ENCODE assay signal across 13 mouse cellular contexts in the genomic region with DNA sequence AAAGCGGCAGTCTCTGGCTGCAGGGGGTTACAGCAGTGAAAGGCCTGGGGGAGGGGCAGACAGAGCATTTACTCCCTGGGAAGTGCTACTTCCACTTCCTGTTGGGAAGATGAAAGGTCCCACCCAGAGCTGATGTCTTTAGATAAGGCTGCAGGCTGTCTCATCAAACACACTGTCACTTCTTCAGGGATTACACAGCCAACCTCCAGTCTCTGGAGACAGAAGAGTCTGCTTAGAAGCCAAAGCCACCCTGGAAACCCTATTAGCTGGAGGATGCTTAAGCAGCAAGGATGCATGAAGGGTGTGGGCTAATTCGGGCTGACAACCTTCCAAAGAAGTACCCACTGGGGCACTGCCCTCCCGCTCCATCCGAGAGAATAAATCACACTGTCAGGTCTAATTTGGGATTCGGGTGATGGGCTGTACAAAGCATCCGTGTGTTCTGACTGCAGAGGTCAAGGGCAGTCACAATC.
DNase-seq lines count a peak whose midpoint lies in the region; ATAC-seq lines count a peak whose summit lies in the region.
"Had no signal": no experiment of that assay in that cellular context is flagged by ENCODE, and none has a peak within 500 bp of the region (broad histone marks: within the 10 kb centered on the region; RNA-seq: fewer than 3 reads in every experiment).

No protein-coding gene starts in this region.

- H3K9me3 ChIP-seq in limb, embryonic 12.5 days, result no peaks in the 10 kb centered on the region
- no peaks in the 10 kb centered on the region for H3K9me3 ChIP-seq in limb, embryonic 10.5 days (replicated peaks)
- no peaks in the 10 kb centered on the region for H3K9me3 ChIP-seq in hindbrain, embryonic 11.5 days (ENCODE audit: control insufficient read depth, low read length)
- no peaks in the 10 kb centered on the region for H3K9me3 ChIP-seq in midbrain, embryonic 14.5 days (ENCODE audit: control insufficient read depth, low read length)
- no peaks in the 10 kb centered on the region for H3K9me3 ChIP-seq in intestine, embryonic 15.5 days
- no peaks in the 10 kb centered on the region for H3K9me3 ChIP-seq in heart, embryonic 12.5 days (replicated peaks)

- no peak overlapping the region for H3K4me2 ChIP-seq in limb, embryonic 12.5 days
- H3K4me2 ChIP-seq in hindbrain, embryonic 11.5 days (replicated peaks; ENCODE audit: low read depth, low read length), result no peak overlapping the region
- 0 out of 2 replicates have a peak overlapping the region, but pooled peaks have one; percentile 7 for H3K4me2 ChIP-seq in midbrain, embryonic 14.5 days (ENCODE audit: low read length)
- no peak overlapping the region for H3K4me2 ChIP-seq in intestine, embryonic 15.5 days (replicated peaks)
- no peak overlapping the region for H3K4me2 ChIP-seq in heart, embryonic 12.5 days

- H3K4me1 ChIP-seq in limb, embryonic 12.5 days (replicated peaks), result peaks cover 38% of the 10 kb centered on the region
- H3K4me1 ChIP-seq in limb, embryonic 10.5 days, result peaks cover 37% of the 10 kb centered on the region
- H3K4me1 ChIP-seq in hindbrain, embryonic 11.5 days (replicated peaks; ENCODE audit: control insufficient read depth, insufficient read depth, low read length), result peaks cover 17% of the 10 kb centered on the region
- H3K4me1 ChIP-seq in midbrain, embryonic 14.5 days (ENCODE audit: control insufficient read depth, insufficient read depth, low read length), result peaks cover 28% of the 10 kb centered on the region
- H3K4me1 ChIP-seq in intestine, embryonic 15.5 days (replicated peaks), result peaks cover 8% of the 10 kb centered on the region
- peaks cover 23% of the 10 kb centered on the region for H3K4me1 ChIP-seq in heart, embryonic 12.5 days (replicated peaks)

- no peak overlapping the region for H3K4me3 ChIP-seq in limb, embryonic 12.5 days (replicated peaks)
- H3K4me3 ChIP-seq in limb, embryonic 10.5 days, result no peak overlapping the region
- H3K4me3 ChIP-seq in hindbrain, embryonic 11.5 days (ENCODE audit: low read depth, low read length), result no peak overlapping the region
- H3K4me3 ChIP-seq in midbrain, embryonic 14.5 days (replicated peaks; ENCODE audit: low read depth, low read length), result no peak overlapping the region
- H3K4me3 ChIP-seq in intestine, embryonic 15.5 days (replicated peaks), result no peak overlapping the region
- H3K4me3 ChIP-seq in heart, embryonic 12.5 days, result no peak overlapping the region
- H3K4me3 ChIP-seq: erythroblast, embryonic 14.5 days; left cerebral cortex, adult 2 months had no signal

- ATAC-seq in limb, embryonic 12.5 days (ENCODE audit: insufficient number of reproducible peaks, insufficient read depth, low FRiP score, low TSS enrichment, low read depth), result no peak
- peak; percentile 66 for ATAC-seq in hindbrain, embryonic 11.5 days (ENCODE audit: low FRiP score)
- peak; percentile 64; the same call in 1 of the 2 replicates for ATAC-seq in midbrain, embryonic 14.5 days (ENCODE audit: low FRiP score, low TSS enrichment)
- no peak for ATAC-seq in intestine, embryonic 15.5 days
- no peak for ATAC-seq in heart, embryonic 12.5 days (ENCODE audit: insufficient number of reproducible peaks, low FRiP score)

- H3K36me3 ChIP-seq in limb, embryonic 12.5 days, result no peaks in the 10 kb centered on the region
- H3K36me3 ChIP-seq in limb, embryonic 10.5 days, result no peaks in the 10 kb centered on the region
- no peaks in the 10 kb centered on the region for H3K36me3 ChIP-seq in hindbrain, embryonic 11.5 days (ENCODE audit: control insufficient read depth, insufficient read depth, low read length)
- no peaks in the 10 kb centered on the region for H3K36me3 ChIP-seq in midbrain, embryonic 14.5 days (ENCODE audit: control insufficient read depth, insufficient read depth, low read length)
- no peaks in the 10 kb centered on the region for H3K36me3 ChIP-seq in intestine, embryonic 15.5 days
- no peaks in the 10 kb centered on the region for H3K36me3 ChIP-seq in heart, embryonic 12.5 days

- 12% methylated on average over 6 of the region's 6 CpGs for WGBS in limb, embryonic 12.5 days
- WGBS in limb, embryonic 10.5 days, result 2% methylated on average over 6 of the region's 6 CpGs
- 11% methylated on average over 6 of the region's 6 CpGs for WGBS in hindbrain, embryonic 11.5 days
- 3% methylated on average over 6 of the region's 6 CpGs for WGBS in midbrain, embryonic 14.5 days
- 31% methylated on average over 6 of the region's 6 CpGs for WGBS in intestine, embryonic 15.5 days
- 8% methylated on average over 6 of the region's 6 CpGs for WGBS in heart, embryonic 12.5 days

- peak overlapping the region; percentile 14; the same call in 1 of the 2 replicates for H3K9ac ChIP-seq in limb, embryonic 12.5 days (replicated peaks)
- no peak overlapping the region for H3K9ac ChIP-seq in hindbrain, embryonic 11.5 days (ENCODE audit: low read depth, low read length)
- no peak overlapping the region; the same call in 1 of the 2 replicates for H3K9ac ChIP-seq in midbrain, embryonic 14.5 days (replicated peaks; ENCODE audit: low read length)
- H3K9ac ChIP-seq in intestine, embryonic 15.5 days, result no peak overlapping the region
- no peak overlapping the region for H3K9ac ChIP-seq in heart, embryonic 12.5 days

- H3K27ac ChIP-seq in limb, embryonic 12.5 days, result no peak overlapping the region
- H3K27ac ChIP-seq in limb, embryonic 10.5 days, result no peak overlapping the region
- no peak overlapping the region for H3K27ac ChIP-seq in hindbrain, embryonic 11.5 days (ENCODE audit: low read depth, low read length)
- peak overlapping the region; percentile 63 for H3K27ac ChIP-seq in midbrain, embryonic 14.5 days (replicated peaks; ENCODE audit: low read depth, low read length)
- no peak overlapping the region for H3K27ac ChIP-seq in intestine, embryonic 15.5 days
- no peak overlapping the region for H3K27ac ChIP-seq in heart, embryonic 12.5 days (ENCODE audit: poor library complexity, severe bottlenecking)
- H3K27ac ChIP-seq: left cerebral cortex, adult 2 months; macrophage had no signal

- H3K27me3 ChIP-seq in limb, embryonic 12.5 days, result no peaks in the 10 kb centered on the region
- H3K27me3 ChIP-seq in limb, embryonic 10.5 days (ENCODE audit: low read depth, poor library complexity, severe bottlenecking), result no peaks in the 10 kb centered on the region
- H3K27me3 ChIP-seq in hindbrain, embryonic 11.5 days (ENCODE audit: control insufficient read depth, insufficient read depth, low read length), result no peaks in the 10 kb centered on the region
- H3K27me3 ChIP-seq in midbrain, embryonic 14.5 days (ENCODE audit: control insufficient read depth, insufficient read depth, low read length), result no peaks in the 10 kb centered on the region
- H3K27me3 ChIP-seq in intestine, embryonic 15.5 days (replicated peaks), result no peaks in the 10 kb centered on the region
- H3K27me3 ChIP-seq in heart, embryonic 12.5 days (replicated peaks), result peaks cover 99% of the 10 kb centered on the region

- peak; percentile 57 for DNase-seq in embryo, embryonic 10.5 days (ENCODE audit: low spot score)
- DNase-seq in embryo, embryonic 11 days, result no peak
- DNase-seq in limb, embryonic 10.5 days (ENCODE audit: low spot score), result no peak
- DNase-seq in hindbrain, embryonic 11.5 days (ENCODE audit: low spot score), result peak; percentile 42
- DNase-seq in midbrain, embryonic 14.5 days, result peak; percentile 71
- DNase-seq: adrenal gland, postnatal 25 days; cerebellum, adult 2 months had no signal

Comparison
In these comparisons a context has a peak if more than half of its experiments do, and no peak if none do; other contexts are left out.
1. DNase-seq: peak in embryo, embryonic 10.5 days (single experiment), hindbrain, embryonic 11.5 days (single experiment) and midbrain, embryonic 14.5 days (single experiment); none in embryo, embryonic 11 days (single experiment) and limb, embryonic 10.5 days (single experiment).
2. ATAC-seq: peak in hindbrain, embryonic 11.5 days (single experiment) and midbrain, embryonic 14.5 days (single experiment); none in limb, embryonic 12.5 days (single experiment), intestine, embryonic 15.5 days (single experiment) and heart, embryonic 12.5 days (single experiment).